Comparison of ENCODE assay signal across 9 mouse cellular contexts in the genomic region with DNA sequence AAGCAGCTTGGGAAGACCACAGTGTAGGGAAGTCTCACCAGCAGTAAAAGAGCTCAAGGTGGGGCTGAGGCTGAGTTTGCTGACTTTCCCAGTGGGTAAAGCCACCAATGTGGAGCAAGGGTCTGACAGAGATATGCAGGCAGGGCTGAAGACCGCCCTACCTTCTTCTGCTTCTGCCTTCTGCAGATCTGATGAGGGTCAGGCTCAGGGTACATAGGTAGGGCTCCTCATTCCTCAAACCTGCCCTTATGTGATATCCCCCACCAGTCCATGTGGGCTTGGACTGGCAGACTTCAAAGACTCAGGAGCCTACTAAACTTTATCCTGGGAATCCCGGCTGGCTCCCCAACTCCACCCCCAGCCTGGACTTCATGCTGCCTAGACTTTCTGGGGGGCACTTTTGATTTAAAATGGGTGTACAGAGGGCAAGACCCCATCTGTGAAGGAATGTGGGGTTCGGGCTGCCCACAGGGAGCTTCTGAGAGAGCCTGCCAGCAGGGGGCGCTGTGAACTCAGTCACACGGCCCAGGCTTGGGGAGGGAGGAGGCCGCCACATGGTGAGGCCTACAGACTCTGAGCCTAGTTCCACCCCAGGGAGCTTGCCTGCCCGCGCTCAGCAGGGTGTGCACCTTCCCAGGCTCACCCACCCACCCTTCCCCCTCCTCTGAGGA.
DNase-seq lines count a peak whose midpoint lies in the region; ATAC-seq and TF ChIP-seq lines count a peak whose summit lies in the region.
"Had no signal": no experiment of that assay in that cellular context is flagged by ENCODE, and none has a peak within 500 bp of the region (broad histone marks: within the 10 kb centered on the region; RNA-seq: fewer than 3 reads in every experiment).

No protein-coding gene starts in this region.

- H3K9ac ChIP-seq in hindbrain, embryonic 13.5 days, result no peak overlapping the region
- no peak overlapping the region for H3K9ac ChIP-seq in intestine, embryonic 15.5 days

- 17% methylated on average over 8 of the region's 8 CpGs for WGBS in hindbrain, embryonic 10.5 days
- WGBS in hindbrain, embryonic 13.5 days, result 24% methylated on average over 8 of the region's 8 CpGs
- WGBS in intestine, embryonic 15.5 days, result 16% methylated on average over 8 of the region's 8 CpGs
- WGBS in spleen, adult 2 months, result 14% methylated on average over 8 of the region's 8 CpGs

- no peak overlapping the region for H3K4me2 ChIP-seq in hindbrain, embryonic 13.5 days
- no peak overlapping the region for H3K4me2 ChIP-seq in intestine, embryonic 15.5 days (replicated peaks)

- intact Hi-C loops in left cerebral cortex, postnatal 4 days (cut with DNase I), result no loop called here

- peak overlapping the region; percentile 64 for H3K27ac ChIP-seq in hindbrain, embryonic 10.5 days
- no peak overlapping the region for H3K27ac ChIP-seq in hindbrain, embryonic 13.5 days
- H3K27ac ChIP-seq in intestine, embryonic 15.5 days, result no peak overlapping the region
- H3K27ac ChIP-seq in spleen, adult 2 months (ENCODE audit: insufficient read depth, low read length), result peak overlapping the region; percentile 87

- H3K4me1 ChIP-seq in hindbrain, embryonic 10.5 days (replicated peaks), result peaks cover 43% of the 10 kb centered on the region
- H3K4me1 ChIP-seq in hindbrain, embryonic 13.5 days (replicated peaks), result peaks cover 20% of the 10 kb centered on the region
- H3K4me1 ChIP-seq in intestine, embryonic 15.5 days (replicated peaks), result peaks cover 45% of the 10 kb centered on the region
- peaks cover 42% of the 10 kb centered on the region for H3K4me1 ChIP-seq in spleen, adult 2 months (ENCODE audit: control insufficient read depth, insufficient read depth, insufficient read length)

- peak; percentile 79 for DNase-seq in hindbrain, embryonic 10.5 days (ENCODE audit: low spot score)
- peak; percentile 68 to 83 for DNase-seq in cerebellum, postnatal 25 days
- peak; percentile 69 to 76 for DNase-seq in gastrocnemius, adult 8-10 months (ENCODE audit: low spot score in 2 of 2)
- DNase-seq in left cerebral cortex, postnatal 4 days, result peak; percentile 69
- DNase-seq in mesoderm, embryonic 11.5 days (ENCODE audit: low read depth, low spot score), result peak; percentile 74
- peak; percentile 77 to 94 for DNase-seq in spleen, adult 2 months (ENCODE audit: low read depth in 1 of 2, low spot score in 2 of 2)

- H3K9me3 ChIP-seq in hindbrain, embryonic 10.5 days, result no peaks in the 10 kb centered on the region
- H3K9me3 ChIP-seq in hindbrain, embryonic 13.5 days, result no peaks in the 10 kb centered on the region
- H3K9me3 ChIP-seq in intestine, embryonic 15.5 days, result no peaks in the 10 kb centered on the region

- ATAC-seq in hindbrain, embryonic 13.5 days (ENCODE audit: low FRiP score), result no peak
- peak; percentile 88 for ATAC-seq in intestine, embryonic 15.5 days
- ATAC-seq: Patski had no signal

- H3K27me3 ChIP-seq in hindbrain, embryonic 10.5 days (ENCODE audit: insufficient read depth, poor library complexity, severe bottlenecking), result no peaks in the 10 kb centered on the region
- H3K27me3 ChIP-seq in hindbrain, embryonic 13.5 days, result 0 out of 2 replicates have a peak, but pooled peaks cover 3% of the 10 kb centered on the region
- H3K27me3 ChIP-seq in intestine, embryonic 15.5 days (replicated peaks), result no peaks in the 10 kb centered on the region
- H3K27me3 ChIP-seq in spleen, adult 2 months (ENCODE audit: control insufficient read depth, insufficient read depth, low read length), result no peaks in the 10 kb centered on the region
- H3K27me3 ChIP-seq: Patski had no signal

- H3K4me3 ChIP-seq in hindbrain, embryonic 10.5 days, result no peak overlapping the region
- H3K4me3 ChIP-seq in hindbrain, embryonic 13.5 days, result no peak overlapping the region
- H3K4me3 ChIP-seq in intestine, embryonic 15.5 days (replicated peaks), result no peak overlapping the region
- H3K4me3 ChIP-seq in spleen, adult 2 months (ENCODE audit: extremely low read depth, insufficient read depth, insufficient read length), result no peak overlapping the region

- peak; percentile 98 for TF ChIP-seq CTCF in spleen, adult 2 months (IDR thresholded peaks at IDR 0.05; ENCODE audit: extremely low read depth, insufficient read depth, insufficient read length, insufficient replicate concordance)

- H3K36me3 ChIP-seq in hindbrain, embryonic 10.5 days, result no peaks in the 10 kb centered on the region
- H3K36me3 ChIP-seq in hindbrain, embryonic 13.5 days, result no peaks in the 10 kb centered on the region
- no peaks in the 10 kb centered on the region for H3K36me3 ChIP-seq in intestine, embryonic 15.5 days
- H3K36me3 ChIP-seq in spleen, adult 2 months (ENCODE audit: control insufficient read depth, insufficient read depth, low read length), result no peaks in the 10 kb centered on the region

- no peak for TF ChIP-seq POLR2A in spleen, adult 2 months (IDR thresholded peaks at IDR 0.05; ENCODE audit: low read depth, low read length)

Comparison
In these comparisons a context has a peak if more than half of its experiments do, and no peak if none do; other contexts are left out.
1. H3K27ac ChIP-seq: peak in hindbrain, embryonic 10.5 days (single experiment) and spleen, adult 2 months (single experiment); none in hindbrain, embryonic 13.5 days (single experiment) and intestine, embryonic 15.5 days (single experiment).
2. Peak in every context shown above with its lines, with median percentiles within 50 percentile points of each other: DNase-seq.